Mouse (Mus musculus) left cerebral cortex, adult 18-20 months (tissue): Measurements from ENCODE around the gene Celsr2. TPM values are rescaled to one million over a fixed set of nuclear protein-coding genes. Genes with fewer than 3 reads are reported as not detected.
A peak's percentile ranks its signal among the peaks of the same experiment; 100 is the strongest.

Experiments used
- DNase-seq, 2 experiments: peaks; one replicate each; pipeline ENCODE4 v3.0.0; 2021 to 2022; ENCODE audit warnings: low spot score in 2 of 2, mixed read lengths in 1 of 2
- long read RNA-seq, 2 experiments: library from polyadenylated mRNA; stranded (forward); transcript quantifications; one replicate each; pipeline ENCODE4 v2.0.0; 2021
- total RNA-seq, 2 experiments: library from RNA; stranded (reverse); gene quantifications; 2 replicates each; pipeline ENCODE4 v1.2.3; 2021

The Celsr2 gene
- total RNA-seq: 100 to 1,000 TPM; 148 to 155 TPM
- long read RNA-seq, experiment 1, full-length matches to known transcripts: 4 of 82 reads
- long read RNA-seq, experiment 1, partial matches to known transcripts: 45 of 82 reads
- long read RNA-seq, experiment 1, other reads (novel, unspliced or antisense): 33 of 82 reads
- long read RNA-seq, experiment 2, full-length matches to known transcripts: 1 of 55 reads
- long read RNA-seq, experiment 2, partial matches to known transcripts: 43 of 55 reads
- long read RNA-seq, experiment 2, other reads (novel, unspliced or antisense): 11 of 55 reads

DNA sequence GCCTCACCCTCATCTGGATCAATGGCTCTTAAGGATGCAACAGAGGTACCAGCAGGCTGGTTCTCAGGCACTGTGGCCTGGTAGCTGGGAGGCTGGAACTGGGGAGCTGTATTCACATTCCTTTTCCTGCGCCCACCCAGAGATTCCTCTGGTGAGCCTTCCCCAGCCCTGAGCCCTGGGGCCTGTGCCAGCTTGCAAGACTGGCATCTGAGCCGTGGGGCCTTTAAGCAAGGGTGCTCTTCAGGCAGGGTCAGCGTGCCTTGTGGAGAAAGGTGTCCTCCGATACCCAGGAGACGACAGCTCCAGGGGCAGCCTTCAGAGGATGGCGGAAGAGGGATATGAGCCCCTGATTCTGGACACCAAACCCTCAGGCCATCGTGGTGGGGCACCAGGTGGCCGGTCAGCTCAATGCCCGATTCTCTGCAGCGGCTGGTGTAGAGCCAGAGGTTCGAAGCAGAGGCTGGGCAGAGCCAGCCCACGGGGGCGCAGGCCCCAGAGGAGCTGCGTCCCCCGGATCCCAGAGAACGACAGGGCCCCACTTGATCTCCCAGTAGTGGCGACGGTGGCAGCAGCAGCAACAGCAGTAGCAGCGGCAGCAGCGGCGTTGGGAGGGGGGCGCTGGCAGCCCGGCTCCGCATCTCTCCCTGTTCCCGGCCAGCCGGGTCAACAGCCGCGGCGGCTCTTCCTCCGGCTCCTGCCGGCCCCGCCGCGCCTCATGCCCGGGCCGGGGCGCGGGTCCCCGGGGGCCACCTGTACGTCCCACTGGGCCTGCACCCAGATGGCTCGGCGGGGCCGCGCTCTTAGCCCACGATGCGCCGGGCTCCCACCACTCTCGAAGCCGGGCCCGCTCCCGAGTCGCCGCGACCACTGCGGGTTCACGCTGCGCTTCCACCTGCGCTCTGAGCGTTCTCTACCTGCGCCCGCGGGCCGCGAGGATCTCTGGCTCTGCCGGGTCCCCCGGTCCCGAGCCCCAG lies at the start of gene Celsr2:
Gene Celsr2 (minus strand): TSS at position 696 of the 974 bp plus-strand sequence.
- DNase-seq: peak in 1 of 2 experiments; percentile 60

DNA sequence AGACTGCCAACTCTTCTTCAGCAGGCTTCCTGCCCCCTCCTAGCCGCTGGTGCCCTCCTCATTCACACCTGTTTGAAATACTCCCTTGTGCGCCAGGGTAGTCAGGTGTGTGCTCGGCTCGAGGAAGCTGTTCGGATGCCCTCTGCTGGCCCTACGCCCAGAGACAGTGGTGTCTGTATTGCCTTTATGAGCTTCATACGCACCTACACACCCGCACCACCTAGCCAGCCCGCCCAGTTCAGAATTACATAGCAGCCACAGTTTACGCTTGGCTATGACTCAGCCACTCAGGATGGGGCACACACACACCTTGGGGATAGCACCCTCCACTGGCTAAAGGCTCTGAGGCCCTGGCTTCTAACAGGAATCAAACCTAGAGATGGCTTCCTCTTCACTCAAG lies 43.5 kb upstream of the Celsr2 start:
- peak in 1 of 2 experiments; percentile 7 for DNase-seq

DNA sequence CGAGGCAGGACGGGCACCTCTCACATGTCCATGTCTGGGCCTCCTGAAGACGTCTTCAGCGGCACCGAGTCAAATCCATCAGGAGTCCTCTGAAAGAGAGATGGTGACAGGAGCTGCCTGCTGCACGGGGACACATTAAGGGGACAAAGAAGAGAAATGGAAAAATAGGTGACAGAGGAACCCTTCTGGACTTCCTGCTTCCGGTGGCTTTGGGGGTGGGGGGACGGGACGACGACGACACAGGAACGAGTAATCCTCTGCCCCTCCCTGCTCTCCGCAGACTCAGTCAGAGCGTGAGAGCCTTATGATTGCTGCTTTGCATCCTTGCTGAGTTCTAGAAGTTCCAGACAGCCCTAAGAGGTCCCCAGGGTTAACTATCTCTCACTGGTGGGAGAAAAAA lies 43.0 kb upstream of the Celsr2 start:
- DNase-seq: no peak

DNA sequence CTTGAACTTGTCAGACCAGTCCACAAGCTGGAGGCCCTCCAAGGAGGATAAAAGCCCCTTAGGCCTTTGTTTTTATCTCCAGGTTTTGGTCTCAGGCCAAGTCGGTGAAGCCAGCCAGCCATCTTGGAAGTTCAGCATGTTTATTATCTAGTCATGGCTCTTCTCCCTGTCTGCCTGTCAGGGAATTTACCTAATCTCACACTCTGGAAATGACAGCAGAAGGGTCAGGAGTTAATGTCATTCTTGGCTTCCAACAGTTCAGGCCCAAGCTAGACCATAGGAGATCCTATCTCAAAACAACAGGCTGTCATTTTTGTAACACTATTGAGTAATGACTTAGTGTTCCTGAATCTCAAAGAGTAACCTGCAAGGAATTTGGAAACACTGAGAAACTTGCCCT lies 38.8 kb upstream of the Celsr2 start:
- DNase-seq: no peak

DNA sequence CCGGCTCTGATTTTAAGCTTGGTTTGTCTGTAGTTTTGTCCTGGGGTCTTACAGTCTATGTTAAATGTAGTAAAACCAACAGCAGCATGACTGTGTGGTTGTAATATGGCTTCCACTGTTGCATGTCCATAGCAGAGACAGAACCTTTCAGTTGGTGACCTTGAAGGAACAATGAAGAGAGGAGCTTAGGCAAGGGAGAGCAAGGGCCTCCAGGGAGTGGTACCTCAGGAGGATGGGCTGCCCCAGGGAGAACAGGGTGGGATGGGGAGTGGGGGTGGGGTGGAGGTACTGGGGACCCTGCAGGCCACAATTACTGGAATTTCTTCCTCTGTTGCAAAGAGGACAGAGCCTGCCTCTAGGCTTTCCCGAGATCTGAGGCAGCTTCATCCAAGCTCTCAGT lies 36.6 kb upstream of the Celsr2 start:
- DNase-seq: no peak

DNA sequence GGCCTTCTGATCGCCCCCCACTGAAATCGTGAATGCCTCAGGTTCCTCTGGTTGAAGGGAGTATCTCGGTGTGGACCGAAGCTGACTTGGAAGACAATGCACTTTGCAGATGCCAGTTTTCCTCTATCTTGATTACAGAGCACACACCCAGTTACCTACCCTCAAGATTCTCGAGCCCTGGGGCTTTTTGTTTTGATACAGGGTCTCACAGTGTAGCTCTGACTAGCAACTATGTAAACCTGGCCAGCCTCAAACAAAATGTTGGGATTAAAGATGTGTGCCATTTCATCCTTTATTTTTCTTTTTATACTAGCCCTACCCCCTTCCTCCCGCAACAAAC lies 30.0 kb upstream of the Celsr2 start:
- no peak for DNase-seq

DNA sequence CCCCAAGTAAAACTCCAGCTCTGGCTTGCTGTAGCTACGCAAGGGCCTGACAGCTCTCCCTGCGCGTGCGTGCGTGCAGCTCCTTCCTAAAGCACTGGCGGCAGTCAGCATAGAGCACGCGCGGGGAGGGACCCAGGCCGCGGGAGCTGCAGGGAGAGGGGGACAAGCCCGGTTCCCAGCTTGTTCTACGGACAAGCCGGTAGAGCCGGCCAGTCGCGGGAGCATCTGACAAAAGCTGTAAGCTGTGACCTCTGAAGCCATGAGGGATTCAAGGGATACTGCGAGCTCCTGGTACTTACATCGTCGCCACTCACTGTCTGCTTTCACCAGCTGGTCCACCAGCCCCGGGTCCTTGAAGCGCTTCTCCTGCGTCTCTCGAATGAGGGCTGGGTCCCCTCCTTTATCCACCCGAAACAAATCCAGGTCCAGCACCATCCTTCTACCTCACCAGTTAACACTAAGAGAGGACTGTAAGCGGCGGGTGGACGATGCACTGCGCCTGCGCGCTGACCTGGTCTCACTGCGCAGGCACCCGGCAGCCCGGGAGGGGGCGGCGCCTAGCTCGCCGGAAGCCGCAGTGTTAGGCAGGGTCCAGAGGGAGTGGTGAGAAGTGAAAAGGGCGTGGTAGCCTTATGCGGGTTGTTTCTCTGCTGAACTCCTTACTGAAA lies 29.5 kb upstream of the Celsr2 start, which contains the start of gene Sars:
Gene Sars (minus strand): TSS at position 512 of the 668 bp plus-strand sequence.
- peak; percentile 89 to 93 for DNase-seq

- peak; percentile 43 to 47 for DNase-seq
Observed at GRCm38 (mm10) chr3:108444029-108444428, 28.7 kb upstream of the Celsr2 start.

DNA sequence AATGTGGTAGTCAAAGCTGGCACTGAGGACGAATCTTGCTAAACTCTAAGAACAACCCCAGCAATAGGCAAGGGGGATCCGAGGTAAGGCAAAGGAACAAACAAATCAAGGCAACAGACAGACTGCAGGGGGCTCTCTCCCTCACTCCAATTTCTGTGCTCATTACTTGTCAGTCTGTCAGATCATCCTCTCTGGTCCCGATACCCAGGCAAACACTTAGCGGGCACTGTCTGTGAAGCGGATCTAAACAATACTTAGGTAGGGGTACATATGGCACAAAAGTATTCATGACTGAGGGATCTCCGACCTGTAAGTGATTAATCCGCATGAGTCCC lies 21.0 kb upstream of the Celsr2 start:
- DNase-seq: no peak

- no peak for DNase-seq
Observed at GRCm38 (mm10) chr3:108435701-108436379, 20.5 kb upstream of the Celsr2 start.

DNA sequence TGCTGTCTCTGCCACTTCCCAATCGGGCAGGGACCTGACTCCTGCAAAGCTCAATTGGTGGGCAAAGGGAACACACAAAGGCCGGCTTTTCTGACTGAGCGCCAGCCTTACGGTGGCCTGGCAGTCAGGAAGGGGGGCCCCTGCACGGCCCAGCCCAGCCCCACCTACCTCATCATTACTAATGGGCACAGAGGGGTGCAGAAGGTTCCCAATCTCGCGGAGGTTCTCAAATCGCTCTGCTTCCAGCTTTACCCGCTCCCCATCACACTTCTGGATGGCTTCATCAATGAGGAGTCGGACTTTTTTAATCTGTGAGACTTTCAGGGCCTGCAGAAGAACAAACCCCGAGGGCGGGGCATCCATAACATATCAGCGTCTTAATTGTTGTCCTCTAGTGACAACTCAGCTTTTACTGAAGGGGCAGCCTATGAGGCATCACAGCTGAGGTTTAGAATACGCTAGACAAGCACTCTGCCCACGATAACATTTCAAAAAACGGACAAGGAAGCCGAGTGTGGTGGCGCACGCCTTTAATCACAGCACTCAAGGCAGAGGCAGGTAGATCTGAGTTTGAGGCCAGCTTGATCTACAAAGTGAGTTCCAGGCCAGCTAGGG lies 18.6 kb upstream of the Celsr2 start:
- no peak for DNase-seq

GRCm38 (mm10) chr3:108433188-108433880 lies 18.0 kb upstream of the Celsr2 start:
- DNase-seq: no peak

DNA sequence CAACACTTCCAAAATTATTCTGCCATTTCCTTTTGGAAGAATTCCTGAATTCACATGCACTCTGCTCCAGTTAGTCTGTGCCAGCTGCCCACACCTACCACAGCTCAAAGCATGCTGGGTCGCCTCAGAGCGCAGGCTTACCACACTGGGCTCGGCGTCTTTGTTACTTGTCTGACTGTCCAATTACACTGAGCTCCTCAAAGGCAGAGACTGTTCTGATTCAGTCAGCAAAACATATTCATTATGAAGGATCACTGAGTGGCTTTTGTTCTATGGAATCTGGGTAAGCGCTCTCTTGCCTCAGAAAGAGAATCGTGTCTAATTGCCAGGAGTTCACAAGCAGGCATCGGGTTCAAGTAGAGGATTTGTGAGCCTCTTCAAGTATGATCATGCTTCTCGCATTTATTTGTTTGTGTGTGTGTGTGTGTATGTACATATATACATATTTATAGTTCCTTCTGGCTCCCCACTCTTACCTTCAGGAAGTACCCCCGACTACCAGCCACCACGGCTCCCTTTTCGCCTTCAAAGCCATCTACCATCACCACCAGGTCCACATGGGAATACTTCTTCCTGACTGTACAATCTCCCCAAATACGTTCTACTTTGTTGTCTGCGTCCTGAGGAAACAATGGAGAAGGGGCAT lies 17.3 kb upstream of the Celsr2 start:
- DNase-seq: peak in 1 of 2 experiments; percentile 27

GRCm38 (mm10) chr3:108425624-108426018 lies 10.3 kb upstream of the Celsr2 start:
- no peak for DNase-seq

DNA sequence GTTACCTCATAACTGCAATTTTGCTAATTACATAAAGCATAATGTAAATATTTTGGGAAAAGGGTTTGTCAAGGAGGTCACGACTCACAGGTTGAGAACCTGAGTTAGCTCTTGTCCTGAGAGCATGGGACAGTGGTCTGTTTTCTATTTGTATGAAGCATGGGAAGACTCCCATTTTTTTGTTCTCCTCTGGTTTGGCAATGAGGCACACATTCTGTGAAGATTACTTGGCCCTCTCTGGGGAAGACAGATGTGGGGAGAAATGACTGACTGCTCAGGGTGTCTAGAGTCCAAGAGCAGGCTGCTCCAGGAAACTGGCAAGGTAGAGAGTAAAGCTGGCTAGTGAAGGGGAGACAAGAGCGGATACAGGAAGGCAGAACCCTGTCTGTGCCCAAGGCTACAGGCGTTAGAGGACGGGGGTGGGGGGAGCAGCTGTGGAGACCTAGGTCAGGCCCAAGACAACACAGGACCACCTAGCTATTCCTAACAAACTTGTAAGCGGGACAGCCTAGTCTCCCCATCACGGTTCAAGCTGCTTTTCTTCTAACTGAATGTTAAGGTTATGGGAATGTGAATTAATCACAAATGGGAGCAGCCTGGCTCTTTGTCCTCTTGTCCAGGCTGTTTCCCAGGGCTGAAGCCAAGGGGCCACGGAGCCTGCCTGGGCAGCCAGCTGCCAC lies 9.7 kb upstream of the Celsr2 start:
- no peak for DNase-seq

DNA sequence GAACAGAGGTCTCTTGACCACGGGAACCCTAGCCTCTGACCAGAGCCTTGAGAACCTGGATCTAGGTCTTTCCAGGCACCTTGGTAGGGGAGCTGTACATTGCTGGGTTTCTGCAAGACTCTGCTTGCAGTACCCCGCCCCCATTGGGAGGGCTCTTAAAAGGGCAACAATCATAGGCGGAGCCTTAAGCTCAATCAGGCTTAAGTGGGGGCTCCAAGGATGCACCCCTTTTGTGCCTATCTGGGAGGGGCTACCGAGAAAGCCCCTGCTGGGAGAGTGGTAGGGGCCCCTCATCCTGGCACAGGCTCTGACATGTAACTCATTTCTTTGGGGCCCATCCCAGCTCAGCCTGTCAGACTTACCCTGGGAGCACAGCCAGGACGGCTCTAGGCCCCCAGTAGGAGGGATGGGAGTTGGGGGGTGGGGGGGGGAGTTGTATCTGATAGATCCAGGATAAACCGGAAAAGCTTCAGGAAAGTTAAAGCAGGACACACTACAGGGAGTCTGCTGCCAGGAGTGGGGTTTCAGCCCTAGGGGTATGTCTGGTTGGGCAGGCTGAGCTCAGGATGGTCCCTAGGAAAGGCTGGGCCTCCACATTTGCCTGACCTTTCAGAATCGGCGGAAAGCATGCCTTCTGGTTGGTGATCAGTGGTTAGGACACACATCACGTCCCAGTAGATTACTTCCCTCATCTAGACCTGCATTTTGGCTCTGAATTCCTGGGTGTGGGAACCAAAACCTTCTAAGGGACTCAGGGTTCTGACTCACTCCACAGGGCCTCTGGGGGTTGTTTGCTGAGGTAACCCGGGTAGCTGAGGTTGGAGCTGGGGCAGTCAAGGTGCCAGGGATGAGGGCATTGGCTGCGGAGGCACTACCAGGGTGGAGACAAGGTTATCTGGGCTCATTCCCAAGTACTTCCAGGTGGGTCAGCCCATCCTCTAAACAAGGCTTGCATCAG lies 8.8 kb upstream of the Celsr2 start:
- peak; percentile 59 to 60 for DNase-seq

GRCm38 (mm10) chr3:108423006-108423405 lies 7.7 kb upstream of the Celsr2 start:
- DNase-seq: no peak

GRCm38 (mm10) chr3:108415831-108416223 lies 475 bp upstream of the Celsr2 start:
- peak; percentile 80 to 90 for DNase-seq
